Mouse (Mus musculus) spleen, postnatal 36 days (tissue): ENCODE data around the gene Nr0b2.

ENCODE experiments used
- DNase-seq, 2 experiments: peaks; one replicate each; pipeline ENCODE4 v3.0.0; 2022; ENCODE audit warnings: low spot score in 2 of 2, mixed read lengths in 1 of 2

Nr0b2 gene

GRCm38 (mm10) chr4:133561622-133562021 lies 8.4 kb downstream of the Nr0b2 start:
- no peak for DNase-seq

DNA sequence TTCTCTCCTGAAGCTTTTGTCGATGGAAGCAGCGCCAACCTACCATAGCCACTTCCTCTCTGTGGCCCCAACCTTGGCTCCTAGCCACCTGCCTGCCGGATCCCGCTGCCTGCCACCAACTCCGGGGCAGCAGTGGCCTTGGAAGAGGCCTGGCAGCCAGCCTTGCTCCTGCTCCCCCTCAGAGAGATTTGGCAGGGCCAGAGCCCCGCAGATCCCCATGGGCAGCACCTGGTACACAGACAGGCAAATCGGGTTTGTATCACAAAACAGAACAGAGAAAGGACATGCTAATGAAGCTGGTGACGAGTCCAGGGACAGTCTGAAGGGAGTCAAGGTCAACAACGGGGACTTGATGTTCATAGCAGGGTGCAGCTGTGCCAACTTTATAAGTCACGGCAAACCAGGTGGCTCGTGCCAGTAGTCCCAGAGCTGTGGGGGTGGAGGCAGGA lies 10.0 kb downstream of the Nr0b2 start:
- no peak for DNase-seq

DNA sequence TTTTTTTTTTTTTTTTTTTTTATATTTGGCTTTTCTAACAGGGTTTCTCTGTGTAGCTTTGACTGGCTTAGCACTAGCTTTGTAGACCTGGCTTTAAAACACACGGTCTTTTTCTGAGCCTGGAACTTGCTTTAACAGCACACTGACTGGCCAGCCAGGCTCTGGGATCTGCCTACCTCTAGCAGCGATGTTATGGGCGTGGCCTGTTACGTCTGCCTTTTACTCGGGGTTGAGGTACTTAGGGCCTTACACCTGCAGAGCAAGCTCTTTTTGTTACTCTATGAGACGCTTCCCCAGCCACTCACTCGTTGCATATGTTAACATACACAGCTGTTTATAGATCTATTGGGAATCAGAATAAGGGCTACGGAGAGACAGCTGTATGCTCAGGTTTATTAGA lies 14.1 kb downstream of the Nr0b2 start:
- no peak for DNase-seq

- no peak for DNase-seq
These were observed 16.3 kb downstream of the Nr0b2 start for GRCm38 (mm10) chr4:133569291-133570065.

- no peak for DNase-seq
These were observed 16.9 kb downstream of the Nr0b2 start for GRCm38 (mm10) chr4:133570066-133570466.

DNA sequence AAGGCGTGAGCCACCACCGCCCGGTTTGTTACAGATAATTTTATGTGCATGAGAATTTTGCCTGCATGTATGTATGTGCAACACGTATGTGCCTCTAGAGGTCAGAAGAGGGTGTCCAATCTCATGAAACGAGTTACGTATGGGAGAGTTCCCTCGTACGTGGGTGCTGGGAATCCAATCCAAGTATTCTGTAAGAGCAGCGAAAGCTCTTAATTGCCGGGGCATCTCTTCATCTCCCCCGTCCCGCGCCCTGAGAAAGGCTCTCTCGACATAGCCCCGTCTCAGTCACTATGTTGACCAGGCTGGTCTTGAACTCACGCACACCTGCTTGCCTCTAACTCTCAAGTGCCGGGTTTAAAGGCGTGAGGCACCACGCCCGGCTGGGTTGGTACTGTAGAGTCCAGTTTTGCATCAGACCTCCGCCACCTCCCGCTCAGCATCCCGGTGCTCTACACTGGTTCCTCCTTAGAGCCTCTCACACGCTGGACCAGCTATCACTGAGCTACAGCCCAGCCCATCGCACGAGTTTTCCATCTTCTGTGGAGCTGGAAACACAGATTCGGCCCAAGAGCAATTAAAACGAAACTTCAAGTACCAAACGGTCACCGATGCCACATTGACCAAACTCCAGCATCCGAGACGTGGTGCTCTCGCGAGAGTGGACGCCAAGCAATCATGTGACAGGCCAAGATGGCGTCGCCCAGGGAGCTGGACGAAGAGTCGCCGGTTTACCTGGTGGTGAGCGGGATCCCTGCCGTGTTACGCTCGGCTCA lies 21.1 kb downstream of the Nr0b2 start, which contains the start of gene Gpatch3:
TSS of gene Gpatch3 (plus strand) at position 676 of the 773 bp plus-strand sequence.
- DNase-seq = peak; percentile 86 to 90

- DNase-seq = no peak
These were observed 21.6 kb downstream of the Nr0b2 start for GRCm38 (mm10) chr4:133574843-133575202.

DNA sequence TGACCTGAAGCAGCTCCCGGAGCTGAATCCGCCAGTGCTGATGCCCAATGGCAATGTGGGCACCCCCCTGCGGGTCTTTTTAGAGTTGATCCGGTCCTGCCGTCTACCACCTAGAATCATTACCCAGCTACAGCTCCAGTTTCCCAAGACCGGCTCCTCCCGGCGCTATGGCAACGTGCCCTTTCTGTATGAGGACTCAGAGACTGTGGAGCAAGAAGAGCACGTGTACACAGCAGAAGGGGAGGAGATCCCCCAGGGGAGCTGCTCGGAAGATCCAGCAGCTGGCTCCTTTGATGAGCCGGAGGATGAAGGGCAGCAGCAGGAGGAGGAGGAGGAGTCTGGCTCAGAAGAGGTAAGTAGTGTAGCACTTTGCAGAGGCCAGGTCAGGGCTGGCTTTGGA lies 24.8 kb downstream of the Nr0b2 start:
- DNase-seq = no peak

- no peak for DNase-seq
These were observed 30.5 kb downstream of the Nr0b2 start for GRCm38 (mm10) chr4:133583690-133584058.

- peak; percentile 87 to 89 for DNase-seq
These were observed 31.1 kb downstream of the Nr0b2 start, which contains the start of gene Gpn2 for GRCm38 (mm10) chr4:133584059-133584951. Gene Gpn2, plus strand, starts transcription at chr4:133584362.

DNA sequence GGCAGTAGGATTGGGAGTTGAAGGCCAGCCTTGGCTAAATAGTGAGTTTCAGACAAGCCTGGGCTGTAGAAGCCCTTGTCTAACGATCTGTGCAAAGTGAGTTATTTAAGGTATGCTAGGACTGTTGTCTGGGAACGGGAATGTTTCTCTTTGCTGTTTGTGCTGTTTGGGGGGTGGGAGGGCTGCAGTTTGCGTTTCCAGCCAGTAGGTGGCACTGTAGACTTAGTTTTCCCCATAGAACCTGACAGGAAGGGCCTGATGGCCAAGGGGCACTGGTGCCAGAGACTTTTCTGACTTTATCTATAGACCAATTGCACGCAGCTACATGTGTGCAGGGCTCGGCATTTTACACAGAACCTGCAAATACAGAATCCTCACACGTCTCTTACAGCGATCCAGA lies 39.4 kb downstream of the Nr0b2 start:
- peak; percentile 59 to 61 for DNase-seq

- peak in 1 of 2 experiments; percentile 46 for DNase-seq
These were observed 42.4 kb downstream of the Nr0b2 start for GRCm38 (mm10) chr4:133595538-133595937.

- DNase-seq = peak; percentile 46 to 59
These were observed 42.9 kb downstream of the Nr0b2 start for GRCm38 (mm10) chr4:133596084-133596483.

DNA sequence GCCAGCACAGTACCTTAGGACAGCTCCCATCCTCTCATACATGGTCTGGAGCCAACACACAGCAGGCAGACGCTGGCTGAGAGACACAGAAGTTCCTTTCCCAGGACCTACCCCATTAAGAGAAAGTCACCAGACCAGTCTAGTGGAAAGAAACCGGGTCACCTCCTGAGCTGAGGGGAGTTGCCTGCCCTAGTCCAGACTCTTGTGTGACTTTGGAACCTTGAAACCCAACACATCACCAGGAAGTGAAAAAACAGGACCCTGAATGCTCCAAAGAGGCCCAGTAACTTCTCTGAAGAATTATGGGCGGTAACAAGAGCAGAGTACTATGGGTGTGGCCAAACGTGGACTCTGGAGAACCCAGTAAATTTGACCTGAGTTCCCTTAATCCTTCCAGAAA lies 45.4 kb downstream of the Nr0b2 start:
- no peak for DNase-seq

DNA sequence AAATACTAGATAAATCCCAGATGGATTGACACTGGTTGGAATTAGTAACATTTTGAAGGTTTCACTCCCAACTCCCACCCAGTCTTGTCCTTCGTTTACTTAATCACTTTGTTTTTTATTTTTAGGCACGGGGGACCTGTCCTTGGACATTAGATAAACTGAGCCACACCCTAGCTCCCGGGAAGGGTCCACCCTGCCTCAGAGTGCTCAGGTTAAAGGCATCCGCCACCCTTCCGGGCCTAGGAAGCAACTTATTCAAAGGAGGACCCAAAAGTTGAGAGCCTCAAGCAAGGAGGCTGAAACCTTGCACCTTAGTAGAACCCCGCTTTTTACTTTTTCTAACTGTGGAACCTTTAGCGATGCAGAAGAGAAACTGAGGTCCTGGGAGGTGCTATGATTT lies 45.9 kb downstream of the Nr0b2 start:
- no peak for DNase-seq

- peak; percentile 93 to 95 for DNase-seq
These were observed 46.4 kb downstream of the Nr0b2 start for GRCm38 (mm10) chr4:133599571-133600073.

- DNase-seq = no peak
These were observed 47.1 kb downstream of the Nr0b2 start for GRCm38 (mm10) chr4:133600306-133600705.

DNA sequence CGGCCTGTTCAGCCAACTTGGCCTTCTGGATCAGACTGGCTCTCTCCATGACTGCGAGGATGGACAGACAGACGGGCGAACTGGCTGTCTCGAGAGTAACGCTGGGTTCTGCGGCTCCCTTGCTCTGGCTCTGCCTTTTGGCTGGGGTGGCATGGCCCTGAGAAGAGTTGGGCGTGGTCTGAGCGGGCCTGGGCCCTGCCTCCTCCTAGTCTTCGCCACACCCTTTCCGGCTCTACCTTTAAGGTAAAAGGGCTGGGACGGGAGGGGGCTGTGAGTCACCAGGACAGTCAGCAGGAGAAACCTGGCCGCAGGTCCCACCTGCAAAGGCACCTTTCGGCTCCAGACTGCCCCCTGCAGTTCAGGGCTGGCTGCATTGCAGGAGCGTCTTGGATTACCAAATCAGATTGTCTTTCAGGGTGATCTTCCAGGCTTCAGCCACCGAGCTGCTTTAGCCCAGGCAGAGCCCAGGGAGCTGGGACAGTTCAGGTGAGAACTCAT lies 48.6 kb downstream of the Nr0b2 start, which contains the start of gene Sfn:
TSS of gene Sfn (minus strand) at position 448 of the 498 bp plus-strand sequence.
- peak; percentile 63 to 70 for DNase-seq

- DNase-seq = no peak
These were observed 49.9 kb downstream of the Nr0b2 start for GRCm38 (mm10) chr4:133603056-133603455.

DNA sequence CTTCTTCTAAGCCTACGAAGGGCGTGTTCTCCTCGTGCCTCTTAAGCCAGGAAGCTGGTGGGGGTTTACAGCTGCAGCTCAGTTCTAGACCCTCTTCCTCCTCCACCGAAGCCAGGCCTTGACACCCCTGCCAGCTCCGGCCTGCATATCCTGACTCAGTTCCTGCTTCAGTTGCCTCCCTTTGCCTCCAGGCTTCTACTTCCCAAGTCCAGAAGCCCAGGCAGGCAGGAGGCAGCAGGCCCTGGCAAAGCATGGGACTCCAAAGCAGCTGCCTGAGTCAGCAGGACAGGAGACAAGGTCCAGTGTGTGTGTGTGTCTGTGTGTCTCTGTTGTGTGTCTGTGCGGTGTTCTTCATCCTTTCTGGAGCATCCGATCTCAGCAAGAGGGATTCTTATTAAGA lies 51.0 kb downstream of the Nr0b2 start:
- DNase-seq = no peak

GRCm38 (mm10) chr4:133604856-133605255 lies 51.7 kb downstream of the Nr0b2 start:
- DNase-seq = no peak
